Mouse (Mus musculus) embryonic facial prominence, embryonic 14.5 days (tissue): ENCODE measurements at regions not wholly inside any gene's neighbourhood (a gene's known extent, or its start where the extent isn't known, plus 50 kb on each side); places are given as distances from the start of the nearest gene placed in this dataset.

Experiments used
- ATAC-seq: fragments of 200-750 bp; cut with Nextera tagmentation; 2 replicates; pipeline ENCODE4 v1.8.0; 2017; ENCODE audit warnings: low read depth, moderate number of reproducible peaks, moderate TSS enrichment
- DNase-seq: peaks from one replicate; pipeline ENCODE4 v3.0.0-alpha.2; 2015; ENCODE audit warnings: low spot score
- H3K27ac ChIP-seq: fragments of 300-500 bp; sonication (generic); replicated peaks from 2 replicates; pipeline ENCODE4 v1.5.1; 2014; ENCODE audit warnings: low read depth, mild to moderate bottlenecking, low read length, moderate library complexity
- H3K27me3 ChIP-seq: fragments of 300-500 bp; sonication (generic); replicated peaks from 2 replicates; pipeline ENCODE4 v1.6.1; 2014; ENCODE audit warnings: low read length; ENCODE audit not compliant: control insufficient read depth, insufficient read depth
- H3K36me3 ChIP-seq: fragments of 300-500 bp; sonication (generic); 2 replicates; pipeline ENCODE4 v1.6.1; 2014; ENCODE audit warnings: low read length, mixed read lengths; ENCODE audit not compliant: control insufficient read depth, insufficient read depth
- H3K4me1 ChIP-seq: fragments of 300-500 bp; sonication (generic); 2 replicates; pipeline ENCODE4 v1.6.1; 2014; ENCODE audit warnings: antibody characterized with exemption, low read length; ENCODE audit not compliant: control insufficient read depth, insufficient read depth
- H3K4me2 ChIP-seq: fragments of 300-500 bp; sonication (generic); 2 replicates; pipeline ENCODE4 v1.6.1; 2014; ENCODE audit warnings: low read depth, mild to moderate bottlenecking, low read length, moderate library complexity, mixed read lengths
- H3K4me3 ChIP-seq: fragments of 300-500 bp; sonication (generic); 2 replicates; pipeline ENCODE4 v1.5.1; 2014; ENCODE audit warnings: low read depth, mild to moderate bottlenecking, low read length
- H3K9ac ChIP-seq: fragments of 300-500 bp; sonication (generic); 2 replicates; pipeline ENCODE4 v1.6.1; 2014; ENCODE audit warnings: low read depth, mild to moderate bottlenecking, low read length, moderate library complexity, mixed read lengths
- H3K9me3 ChIP-seq: fragments of 300-500 bp; sonication (generic); 2 replicates; pipeline ENCODE4 v1.6.1; 2016; ENCODE audit warnings: low read length; ENCODE audit not compliant: control insufficient read depth
- WGBS: fragments of 180-500 bp; shearing (Covaris S2); extraction: QIAGEN DNeasy Blood & Tissue Kit; methylation state at CpG from one replicate; pipeline ENCODE4 v1.1.7; 2014; 5-methylcytosine and 5-hydroxymethylcytosine counted together

DNA sequence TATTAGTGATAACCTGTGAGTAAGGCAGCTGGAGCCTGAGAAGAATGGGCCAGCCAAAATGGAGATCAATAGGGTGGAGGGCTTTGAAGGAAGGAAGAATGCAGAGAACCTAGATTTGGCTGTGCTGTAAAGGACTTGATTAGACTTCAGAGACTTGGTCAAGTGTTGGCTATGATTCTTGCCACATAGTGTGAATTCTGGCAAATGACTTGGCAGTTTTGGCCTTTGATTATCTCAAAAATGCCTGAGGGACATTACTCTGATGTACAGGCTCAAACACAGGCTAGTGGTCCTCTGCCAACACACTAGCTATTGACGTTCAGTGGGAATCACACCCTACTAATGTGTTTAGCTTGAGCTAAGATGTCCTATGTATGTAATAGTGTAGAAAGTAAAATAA, 237.5 kb downstream of the Osr1 start:
- ATAC-seq (no peak), DNase-seq (no peak)
- Histone ChIP-seq H3K27me3 (no peaks in the 10 kb centered on the region), H3K27ac (no peak overlapping the region), H3K4me3 (no peak overlapping the region), H3K4me1 (no peaks in the 10 kb centered on the region), H3K9ac (no peak overlapping the region), H3K9me3 (no peaks in the 10 kb centered on the region), H3K4me2 (no peak overlapping the region), H3K36me3 (no peaks in the 10 kb centered on the region)
- 59% methylated on average over 1 of the region's 1 CpGs for WGBS

DNA sequence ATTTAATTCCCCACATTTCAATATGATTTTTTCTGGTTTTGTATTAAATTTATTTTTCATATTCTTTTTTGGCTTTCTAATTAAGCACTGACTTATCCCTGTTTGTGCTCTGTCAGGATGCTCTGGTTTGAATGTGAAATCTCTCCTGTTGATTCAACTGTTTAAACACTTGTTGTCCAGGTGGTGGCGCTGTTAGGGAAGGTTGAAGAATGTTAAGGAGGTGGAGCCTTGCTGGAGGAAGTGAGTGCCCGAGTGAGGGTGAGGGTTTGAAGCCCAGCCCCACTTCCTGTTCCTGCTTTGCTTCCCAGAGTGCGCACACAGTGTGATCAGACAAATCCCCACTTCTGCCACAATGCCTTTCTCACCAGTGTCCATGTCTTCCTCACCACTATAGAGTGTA, 263.4 kb downstream of the Osr1 start:
- Histone ChIP-seq H3K27me3 (no peaks in the 10 kb centered on the region), H3K9ac (no peak overlapping the region), H3K27ac (no peak overlapping the region), H3K4me2 (no peak overlapping the region), H3K4me1 (no peaks in the 10 kb centered on the region), H3K4me3 (no peak overlapping the region), H3K36me3 (no peaks in the 10 kb centered on the region), H3K9me3 (no peaks in the 10 kb centered on the region)
- DNase-seq (no peak), ATAC-seq (no peak)
- WGBS = 56% methylated on average over 3 of the region's 3 CpGs

DNA sequence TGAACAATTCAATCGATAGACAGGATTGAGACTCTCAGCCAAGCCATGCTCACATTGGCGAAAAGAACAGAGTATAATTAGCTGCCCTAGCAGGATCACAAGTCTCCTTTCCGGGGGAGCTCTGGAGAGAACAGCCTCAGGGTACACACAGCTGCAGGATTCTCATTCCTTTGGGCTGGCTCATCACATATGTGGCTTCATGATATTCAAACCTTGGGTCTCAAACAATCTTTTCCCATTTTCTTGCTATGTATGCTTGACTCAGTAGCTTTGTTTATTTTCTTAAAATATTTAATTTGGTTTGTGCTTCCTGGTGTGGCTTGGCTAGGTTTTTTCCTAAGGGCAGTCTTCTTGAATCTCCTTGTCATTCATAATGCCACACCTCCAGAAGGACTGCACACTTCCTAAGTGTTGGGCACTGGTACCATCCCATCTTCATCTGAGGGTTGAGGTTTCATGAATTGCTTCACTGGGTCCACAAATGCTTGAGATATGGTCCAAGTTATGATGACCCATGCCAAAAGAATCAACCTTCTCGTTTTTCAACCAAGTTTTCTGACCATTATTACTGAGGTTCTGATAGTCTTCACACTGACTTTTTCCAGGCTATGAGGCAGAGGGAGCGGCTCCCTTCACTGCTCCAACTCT, 269.4 kb downstream of the Osr1 start:
- DNase-seq = peak; percentile 25
- no peak overlapping the region for H3K9ac ChIP-seq
- H3K4me3 ChIP-seq = no peak overlapping the region
- no peaks in the 10 kb centered on the region for H3K27me3 ChIP-seq
- peaks cover 3% of the 10 kb centered on the region; the same call in 1 of the 2 replicates for H3K4me1 ChIP-seq
- H3K27ac ChIP-seq = no peak overlapping the region
- H3K9me3 ChIP-seq = no peaks in the 10 kb centered on the region
- no peak overlapping the region for H3K4me2 ChIP-seq
- no peak for ATAC-seq
- no peaks in the 10 kb centered on the region for H3K36me3 ChIP-seq
- 52% methylated on average over 5 of the region's 5 CpGs for WGBS

DNA sequence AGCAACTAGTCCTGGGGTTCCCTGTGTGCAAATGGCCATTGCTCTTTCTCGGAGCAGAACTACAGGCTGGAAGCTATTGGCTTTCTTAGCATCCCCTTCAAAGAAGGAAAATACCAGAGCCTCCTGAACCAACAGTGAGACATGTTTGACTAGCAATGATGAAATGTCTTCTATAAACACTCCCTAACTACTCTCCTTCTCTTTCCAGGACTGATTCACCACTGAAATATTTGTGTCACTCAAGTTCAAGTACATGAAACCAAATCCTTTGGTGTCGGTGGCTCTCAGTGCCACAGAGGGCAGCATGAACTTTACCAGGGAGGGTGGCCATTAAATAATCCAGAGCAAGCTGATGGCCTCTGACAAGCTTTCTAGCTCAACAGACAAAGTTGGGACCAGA, 270.0 kb downstream of the Osr1 start:
- ATAC-seq (no peak), DNase-seq (no peak)
- no peaks in the 10 kb centered on the region for H3K27me3 ChIP-seq
- H3K4me1 ChIP-seq = peaks cover 3% of the 10 kb centered on the region; the same call in 1 of the 2 replicates
- H3K4me2 ChIP-seq = no peak overlapping the region
- no peak overlapping the region for H3K9ac ChIP-seq
- WGBS = 58% methylated on average over 2 of the region's 2 CpGs
- H3K36me3 ChIP-seq = no peaks in the 10 kb centered on the region
- no peak overlapping the region for H3K27ac ChIP-seq
- no peak overlapping the region for H3K4me3 ChIP-seq
- H3K9me3 ChIP-seq = no peaks in the 10 kb centered on the region

DNA sequence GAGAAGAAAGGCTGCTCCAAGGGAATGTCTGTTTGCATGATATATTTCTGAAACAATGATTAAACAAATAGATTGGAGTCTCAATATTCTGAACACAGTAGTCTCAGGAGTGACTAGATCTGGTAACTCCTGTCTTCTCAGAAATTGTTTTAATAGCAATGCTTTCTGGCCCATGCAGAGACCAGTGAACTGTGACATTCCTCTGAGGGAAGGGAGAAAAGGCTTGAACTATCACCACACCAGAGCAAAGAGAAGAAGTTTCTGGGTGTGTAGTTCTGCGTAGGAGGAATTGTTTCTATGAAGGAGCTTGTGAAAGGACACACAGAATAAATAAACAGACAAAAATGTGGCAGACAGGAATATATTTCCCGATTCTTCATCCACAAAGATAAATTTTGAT, 277.1 kb downstream of the Osr1 start:
- Histone ChIP-seq H3K9me3 (no peaks in the 10 kb centered on the region), H3K27ac (no peak overlapping the region), H3K36me3 (no peaks in the 10 kb centered on the region), H3K4me3 (no peak overlapping the region), H3K4me2 (no peak overlapping the region), H3K9ac (no peak overlapping the region), H3K4me1 (no peaks in the 10 kb centered on the region), H3K27me3 (no peaks in the 10 kb centered on the region)
- DNase-seq = no peak
- ATAC-seq = no peak
- WGBS = 64% methylated on average over 2 of the region's 2 CpGs

DNA sequence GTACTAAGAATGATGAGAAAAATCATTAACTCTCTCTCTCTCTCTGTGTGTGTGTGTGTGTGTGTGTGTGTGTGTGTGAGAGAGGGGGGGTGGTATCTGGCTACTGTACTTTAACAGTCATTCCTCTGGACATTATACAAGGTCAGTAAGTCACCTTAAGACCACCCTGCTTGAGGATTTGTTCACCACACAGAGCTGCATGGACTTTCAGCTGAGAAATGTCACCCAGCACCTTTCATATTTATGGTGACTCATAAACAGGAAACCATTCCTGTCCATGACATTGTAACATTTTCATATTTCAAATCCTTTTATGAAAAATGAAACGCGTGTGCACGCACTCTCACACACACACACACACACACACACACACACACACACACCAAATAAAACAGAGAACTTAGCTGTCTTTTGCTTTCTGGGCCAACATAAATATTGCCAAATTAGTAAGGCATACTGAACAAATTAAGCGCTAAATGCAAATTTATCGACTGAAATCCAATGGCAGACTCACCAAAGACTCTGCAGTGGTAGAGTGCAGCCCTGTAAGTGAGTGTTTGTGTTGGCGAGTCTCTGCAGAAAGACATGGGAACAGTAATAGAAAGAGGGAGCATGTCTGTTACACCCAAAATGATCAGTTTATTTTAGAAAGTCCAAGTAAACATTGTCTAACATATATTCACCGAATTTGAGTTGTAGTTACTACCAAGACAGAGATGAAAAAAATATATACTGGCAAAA, 277.7 kb downstream of the Osr1 start:
- Histone ChIP-seq H3K27me3 (no peaks in the 10 kb centered on the region), H3K9ac (no peak overlapping the region), H3K36me3 (no peaks in the 10 kb centered on the region), H3K4me2 (no peak overlapping the region), H3K4me3 (no peak overlapping the region), H3K9me3 (no peaks in the 10 kb centered on the region), H3K4me1 (no peaks in the 10 kb centered on the region), H3K27ac (no peak overlapping the region)
- DNase-seq = peak; percentile 50
- ATAC-seq = no peak
- 54% methylated on average over 7 of the region's 7 CpGs for WGBS

DNA sequence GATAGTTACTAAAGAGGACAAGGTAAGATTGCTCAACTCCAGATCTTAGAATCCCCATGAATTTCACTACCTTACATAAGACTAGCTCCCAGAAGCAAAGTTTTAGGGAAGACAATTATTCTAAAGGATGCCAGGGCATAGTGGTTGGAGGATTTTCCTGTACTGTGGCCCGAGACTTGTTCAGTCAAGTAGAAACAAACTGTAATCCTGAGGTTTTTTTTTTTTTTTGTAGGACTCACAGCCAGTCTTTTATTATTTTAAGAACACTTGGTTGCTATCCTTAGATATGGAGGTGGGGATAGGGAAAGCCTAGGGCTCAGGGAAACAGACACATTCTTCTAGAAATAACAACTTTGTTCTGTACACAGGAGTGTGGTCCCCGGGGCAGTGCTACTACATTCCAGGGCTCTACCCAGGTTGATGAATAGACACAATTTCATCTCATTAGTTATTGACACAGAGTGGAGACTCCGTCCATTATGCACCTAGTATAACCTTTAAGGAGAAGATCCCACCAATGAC, 285.6 kb downstream of the Osr1 start:
- ATAC-seq = no peak
- Histone ChIP-seq H3K9ac (no peak overlapping the region), H3K4me2 (no peak overlapping the region), H3K36me3 (no peaks in the 10 kb centered on the region), H3K27ac (no peak overlapping the region), H3K4me1 (no peaks in the 10 kb centered on the region), H3K27me3 (no peaks in the 10 kb centered on the region), H3K4me3 (no peak overlapping the region), H3K9me3 (no peaks in the 10 kb centered on the region)
- DNase-seq = no peak
- 77% methylated on average over 3 of the region's 3 CpGs for WGBS

DNA sequence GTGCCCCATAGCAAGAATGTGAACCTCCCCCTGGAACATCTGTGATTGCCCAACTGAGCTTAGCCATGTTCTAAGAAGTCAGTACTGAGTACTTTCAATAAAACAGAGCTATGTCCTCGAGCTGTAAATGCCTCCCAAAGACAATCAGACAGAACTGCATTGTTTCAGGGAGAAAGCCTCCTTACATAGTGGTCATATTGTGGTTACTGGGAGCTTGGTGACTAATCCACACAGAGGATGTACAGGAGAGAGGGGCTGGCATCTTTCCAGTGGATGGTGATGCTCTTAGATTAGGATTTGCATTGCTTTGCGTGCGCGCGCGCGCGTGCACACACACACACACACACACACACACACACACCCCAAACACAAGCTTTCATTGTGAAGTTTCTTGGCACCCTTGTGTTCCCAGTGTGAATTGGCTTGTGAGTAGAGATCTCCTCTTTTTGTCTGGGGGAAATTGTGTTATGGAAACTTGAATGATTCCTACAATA, 286.3 kb downstream of the Osr1 start:
- Histone ChIP-seq H3K27me3 (no peaks in the 10 kb centered on the region), H3K9me3 (no peaks in the 10 kb centered on the region)

More for the DNA sequence above, 286.3 kb downstream of the Osr1 start:
- H3K4me2 ChIP-seq = no peak overlapping the region
- no peak overlapping the region for H3K4me3 ChIP-seq
- no peak overlapping the region for H3K9ac ChIP-seq
- no peaks in the 10 kb centered on the region for H3K36me3 ChIP-seq
- ATAC-seq (no peak), DNase-seq (peak; percentile 33)
- no peaks in the 10 kb centered on the region for H3K4me1 ChIP-seq
- no peak overlapping the region for H3K27ac ChIP-seq
- WGBS = 90% methylated on average over 8 of the region's 8 CpGs
